Mouse (Mus musculus): ENCODE data around the gene Arl3. TPM values are rescaled to one million over a fixed set of nuclear protein-coding genes. Genes with fewer than 3 reads are reported as not detected.

Gene Arl3
- total and polyA plus RNA-seq, 3 experiments = 24.1 to 46.5 (median 45.3) TPM

DNA sequence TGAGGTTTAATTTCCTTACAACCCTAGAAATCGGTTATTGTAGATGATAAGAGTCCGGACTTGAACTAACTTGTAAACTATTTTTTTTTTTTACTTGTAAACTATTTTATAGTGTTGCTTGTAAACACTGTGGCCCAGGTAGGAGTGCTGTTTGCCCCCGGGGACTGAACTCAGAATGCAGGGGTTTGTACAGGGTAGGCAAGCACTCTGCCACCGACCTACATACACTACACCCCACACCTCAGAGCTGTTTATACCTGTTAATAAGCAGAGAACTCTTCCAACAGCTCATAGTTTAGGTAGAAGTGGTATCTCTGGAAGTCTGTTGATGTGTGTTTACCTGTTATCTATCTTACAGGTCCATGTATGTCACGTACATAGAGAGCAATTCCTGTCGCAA is 992 bp upstream of the Arl3 start:
- no peaks in the 10 kb centered on the region for H3K27me3 ChIP-seq (replicated peaks)
- no peak for TF ChIP-seq ZKSCAN1 (IDR thresholded peaks at IDR 0.05; ENCODE audit: borderline replicate concordance, low read depth, low read length)
- no peak for TF ChIP-seq MAFK (IDR thresholded peaks at IDR 0.05; ENCODE audit: insufficient replicate concordance, low read length)
- dilution Hi-C loops (cut with MboI; ENCODE audit: extremely low pct_ligation_motif_present, extremely low pct_unique_long_range_greater_than_20kb, low sequenced_read_pairs) = no loop called here
- in situ Hi-C loops (cut with MboI; ENCODE audit: low pct_ligation_motif_present, low pct_unique_long_range_greater_than_20kb, low sequenced_read_pairs) = no loop called here
- H3K4me2 ChIP-seq (ENCODE audit: insufficient read depth, low read depth, poor library complexity, severe bottlenecking) = peak overlapping the region; percentile 82; the same call in 1 of the 2 replicates
- no peak overlapping the region for H3K27ac ChIP-seq (ENCODE audit: insufficient read depth, low read depth)
- H3K9ac ChIP-seq (ENCODE audit: insufficient read depth, low read depth) = peak overlapping the region; percentile 57
- peaks cover 0 to 1% of the 10 kb centered on the region in 2 experiments for H3K36me3 ChIP-seq (replicated peaks in 1 of 2; ENCODE audit: control insufficient read depth in 1 of 2, insufficient read depth in 1 of 2, low read length in 1 of 2)
- DNase-seq (ENCODE audit: extremely low read depth) = no peak
- peaks cover 4 to 36% of the 10 kb centered on the region in 2 experiments for H3K4me1 ChIP-seq (ENCODE audit: control insufficient read depth in 1 of 2, insufficient read depth in 2 of 2)
- no peaks in the 10 kb centered on the region for H3K9me3 ChIP-seq (replicated peaks; ENCODE audit: low read length)
- peak overlapping the region in 2 of 3 experiments; percentile 65 to 85 for H3K4me3 ChIP-seq (replicated peaks in 1 of 3; ENCODE audit: low read depth in 2 of 3, low read length in 2 of 3, poor library complexity in 1 of 3)
- no peaks in the 10 kb centered on the region; the same call in 1 of the 2 replicates for H3K79me2 ChIP-seq (replicated peaks; ENCODE audit: control insufficient read depth, extremely low read depth, insufficient read depth, poor library complexity, severe bottlenecking)

DNA sequence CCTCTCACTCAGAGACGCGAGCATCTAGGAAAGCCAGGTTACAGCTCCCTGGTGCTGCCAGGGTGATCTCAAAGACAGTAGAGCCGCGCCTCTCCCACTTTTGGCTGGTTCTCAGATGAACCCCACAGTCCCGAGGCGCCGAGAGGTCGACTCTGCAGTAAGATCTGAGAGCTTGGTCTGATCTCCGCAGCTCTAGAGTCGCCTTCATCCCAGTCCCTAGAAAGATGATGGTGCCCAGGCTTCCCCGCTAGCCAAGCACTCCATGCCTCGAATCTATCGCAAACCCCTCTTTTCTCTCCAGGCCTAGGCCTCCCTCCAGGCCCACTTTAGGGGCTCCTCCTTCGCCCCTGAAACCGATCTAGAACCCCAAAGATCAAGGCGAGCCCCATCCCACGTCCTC is 450 bp downstream of the Arl3 start:
- TF ChIP-seq MEF2A (IDR thresholded peaks at IDR 0.05; ENCODE audit: borderline replicate concordance, low read depth, low read length) (0 out of 2 replicates have a peak, but pooled peaks have one; percentile 1), ZMIZ1 (IDR thresholded peaks at IDR 0.05; ENCODE audit: low read depth, low read length) (no peak), PAX5 (IDR thresholded peaks at IDR 0.05; ENCODE audit: low read length) (no peak)
- in situ Hi-C loops (cut with MboI; ENCODE audit: low pct_ligation_motif_present, low pct_unique_long_range_greater_than_20kb, low sequenced_read_pairs) = no loop called here
- peaks cover 0 to 2% of the 10 kb centered on the region in 2 experiments for H3K36me3 ChIP-seq (replicated peaks in 1 of 2; ENCODE audit: control insufficient read depth in 1 of 2, insufficient read depth in 1 of 2, low read length in 1 of 2)
- dilution Hi-C loops (cut with MboI; ENCODE audit: extremely low pct_ligation_motif_present, extremely low pct_unique_long_range_greater_than_20kb, low sequenced_read_pairs) = no loop called here
- no peak overlapping the region for H3K27ac ChIP-seq (ENCODE audit: insufficient read depth, low read depth)
- peak overlapping the region; percentile 68; the same call in 1 of the 2 replicates for H3K9ac ChIP-seq (ENCODE audit: insufficient read depth, low read depth)
- no peaks in the 10 kb centered on the region for H3K27me3 ChIP-seq (replicated peaks)
- H3K4me1 ChIP-seq (ENCODE audit: control insufficient read depth in 1 of 2, insufficient read depth in 2 of 2) = peaks cover 0 to 22% of the 10 kb centered on the region in 2 experiments; a peak in 3 of 4 replicates
- DNase-seq (ENCODE audit: extremely low read depth) = no peak
- H3K4me3 ChIP-seq (replicated peaks in 1 of 3; ENCODE audit: low read depth in 2 of 3, low read length in 2 of 3, poor library complexity in 1 of 3) = peak overlapping the region; percentile 79 to 89 (median 85)
- H3K79me2 ChIP-seq (replicated peaks; ENCODE audit: control insufficient read depth, extremely low read depth, insufficient read depth, poor library complexity, severe bottlenecking) = no peaks in the 10 kb centered on the region; the same call in 1 of the 2 replicates
- peak overlapping the region; percentile 86; the same call in 1 of the 2 replicates for H3K4me2 ChIP-seq (ENCODE audit: insufficient read depth, low read depth, poor library complexity, severe bottlenecking)
- H3K9me3 ChIP-seq (replicated peaks; ENCODE audit: low read length) = no peaks in the 10 kb centered on the region

DNA sequence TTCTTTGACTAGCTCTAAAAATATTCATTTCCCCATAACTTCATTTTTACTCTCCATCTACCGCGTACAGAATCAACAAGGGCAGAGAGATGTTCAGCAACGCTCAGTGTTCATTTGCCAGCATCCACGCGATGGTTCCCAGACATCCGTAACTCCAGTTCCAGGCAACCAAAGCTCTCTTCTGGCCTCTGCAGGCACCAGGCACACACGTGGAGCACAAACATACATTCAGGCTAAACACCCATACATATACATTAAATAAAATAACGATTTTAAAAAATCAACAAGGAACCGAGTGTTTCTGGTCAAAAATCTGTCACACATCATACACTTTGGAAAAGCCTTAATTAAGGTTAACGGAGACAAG is 1.1 kb downstream of the Arl3 start:
- Histone ChIP-seq H3K4me3 (replicated peaks in 1 of 3; ENCODE audit: low read depth in 2 of 3, low read length in 2 of 3, poor library complexity in 1 of 3) (peak overlapping the region in 2 of 3 experiments; percentile 85 to 89), H3K79me2 (replicated peaks; ENCODE audit: control insufficient read depth, extremely low read depth, insufficient read depth, poor library complexity, severe bottlenecking) (no peaks in the 10 kb centered on the region; the same call in 1 of the 2 replicates), H3K27ac (ENCODE audit: insufficient read depth, low read depth) (no peak overlapping the region), H3K9ac (ENCODE audit: insufficient read depth, low read depth) (peak overlapping the region; percentile 68; the same call in 1 of the 2 replicates), H3K4me2 (ENCODE audit: insufficient read depth, low read depth, poor library complexity, severe bottlenecking) (peak overlapping the region; percentile 86), H3K4me1 (ENCODE audit: control insufficient read depth in 1 of 2, insufficient read depth in 2 of 2) (peaks cover 0 to 22% of the 10 kb centered on the region in 2 experiments; a peak in 3 of 4 replicates), H3K36me3 (replicated peaks in 1 of 2; ENCODE audit: control insufficient read depth in 1 of 2, insufficient read depth in 1 of 2, low read length in 1 of 2) (peaks cover 0 to 5% of the 10 kb centered on the region in 2 experiments), H3K9me3 (replicated peaks; ENCODE audit: low read length) (no peaks in the 10 kb centered on the region), H3K27me3 (replicated peaks) (no peaks in the 10 kb centered on the region)
- in situ Hi-C loops (cut with MboI; ENCODE audit: low pct_ligation_motif_present, low pct_unique_long_range_greater_than_20kb, low sequenced_read_pairs) = no loop called here
- dilution Hi-C loops (cut with MboI; ENCODE audit: extremely low pct_ligation_motif_present, extremely low pct_unique_long_range_greater_than_20kb, low sequenced_read_pairs) = no loop called here
- DNase-seq (ENCODE audit: extremely low read depth) = no peak
- no peak for TF ChIP-seq BHLHE40 (IDR thresholded peaks at IDR 0.05; ENCODE audit: low read depth, low read length)
- no peak for TF ChIP-seq ZKSCAN1 (IDR thresholded peaks at IDR 0.05; ENCODE audit: borderline replicate concordance, low read depth, low read length)
- no peak for TF ChIP-seq SMC3 (IDR thresholded peaks at IDR 0.05; ENCODE audit: low read depth, low read length)
- TF ChIP-seq MAZ (IDR thresholded peaks at IDR 0.05; ENCODE audit: low read depth, low read length) = no peak
- no peak for TF ChIP-seq RCOR1 (conservative IDR thresholded peaks at IDR 0.05; ENCODE audit: low read depth, low read length)
- no peak for TF ChIP-seq GABPA (IDR thresholded peaks at IDR 0.05; ENCODE audit: insufficient replicate concordance, low read depth, low read length)
- no peak for TF ChIP-seq CTCF (conservative IDR thresholded peaks at IDR 0.05 in 1 of 2, IDR thresholded peaks at IDR 0.05 in 1 of 2; ENCODE audit: low read depth in 2 of 2, low read length in 2 of 2)
- TF ChIP-seq MAX (IDR thresholded peaks at IDR 0.05; ENCODE audit: low read length) = no peak
- TF ChIP-seq PAX5 (IDR thresholded peaks at IDR 0.05; ENCODE audit: low read length) = no peak
- no peak for TF ChIP-seq JUN (IDR thresholded peaks at IDR 0.05; ENCODE audit: insufficient read depth, low read depth, low read length)
- TF ChIP-seq ZNF384 (IDR thresholded peaks at IDR 0.05; ENCODE audit: low read depth, low read length) = no peak
- TF ChIP-seq KAT2A (IDR thresholded peaks at IDR 0.05; ENCODE audit: insufficient replicate concordance, low read length) = no peak
- TF ChIP-seq CHD1 (IDR thresholded peaks at IDR 0.05; ENCODE audit: low read depth, low read length) = no peak
- no peak for TF ChIP-seq MYC (IDR thresholded peaks at IDR 0.05; ENCODE audit: low read depth, low read length)
- TF ChIP-seq NELFE (IDR thresholded peaks at IDR 0.05; ENCODE audit: low read depth, low read length) = no peak
- no peak for TF ChIP-seq TCF12 (IDR thresholded peaks at IDR 0.05; ENCODE audit: low read depth, low read length)
- no peak for TF ChIP-seq ZMIZ1 (IDR thresholded peaks at IDR 0.05; ENCODE audit: low read depth, low read length)
- TF ChIP-seq TBP (conservative IDR thresholded peaks at IDR 0.05; ENCODE audit: low read depth, low read length) = no peak
- no peak for TF ChIP-seq ELF1 (IDR thresholded peaks at IDR 0.05; ENCODE audit: low read depth, low read length)
- TF ChIP-seq JUND (conservative IDR thresholded peaks at IDR 0.05; ENCODE audit: low read depth, low read length) = no peak

All from CH12.LX (cell line).